Mouse (Mus musculus): ENCODE data around the gene Grik2. TPM values are rescaled to one million over a fixed set of nuclear protein-coding genes. Genes with fewer than 3 reads are reported as not detected.
"Not testable (repeated sequence)": the region's sequence is repeated elsewhere in the genome, so short reads cannot be mapped to it uniquely, and the experiment has no call there.

The Grik2 gene
- polyA plus RNA-seq, 1 experiment = not detected

GRCm38 (mm10) chr10:49322413-49322812 is 466.2 kb downstream of the Grik2 start:
- H3K27ac ChIP-seq (replicated peaks; ENCODE audit: low read depth, low read length) = no peak overlapping the region
- no peaks in the 10 kb centered on the region for H3K4me1 ChIP-seq (ENCODE audit: control insufficient read depth, insufficient read depth, insufficient read length, low read length)
- no peak overlapping the region for H3K4me3 ChIP-seq (ENCODE audit: insufficient read depth, low read depth, low read length)

GRCm38 (mm10) chr10:49319880-49320279 is 468.7 kb downstream of the Grik2 start:
- Histone ChIP-seq H3K27ac (replicated peaks; ENCODE audit: low read depth, low read length) (no peak overlapping the region), H3K4me3 (ENCODE audit: insufficient read depth, low read depth, low read length) (no peak overlapping the region)

DNA sequence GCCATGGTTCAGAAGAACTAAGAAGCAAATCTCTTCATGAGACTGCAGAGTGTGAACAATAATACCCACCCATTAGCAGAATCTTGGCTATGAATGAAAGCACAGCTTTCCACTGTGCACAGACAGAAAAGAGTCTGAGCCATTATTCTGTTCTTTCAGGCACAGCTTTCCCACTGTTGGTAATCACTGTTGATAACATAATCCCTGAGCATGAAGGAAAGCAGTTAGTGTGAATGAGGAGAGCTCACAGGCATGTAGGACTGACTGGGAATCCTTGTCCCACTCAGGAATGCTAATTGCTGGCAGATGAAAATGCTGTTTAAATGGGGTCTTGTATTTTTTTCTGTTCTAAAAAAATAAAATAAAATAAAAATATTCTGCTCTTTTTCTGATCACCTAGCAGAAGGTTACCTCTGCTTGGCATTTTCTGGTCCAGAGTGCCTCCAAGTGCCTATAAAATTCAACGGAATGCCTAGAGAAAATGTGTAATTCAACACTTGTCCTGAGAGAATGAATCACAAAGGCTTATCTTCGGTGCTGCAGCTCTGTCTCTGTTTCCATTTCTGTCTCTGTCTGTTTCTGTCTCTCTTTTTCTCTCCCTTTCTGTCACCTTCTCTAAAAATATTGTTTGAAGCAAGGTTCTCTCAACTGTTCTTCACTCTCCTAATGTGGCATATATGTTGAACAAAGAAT is 532.2 kb downstream of the Grik2 start:
- no peak overlapping the region for H3K27ac ChIP-seq (replicated peaks; ENCODE audit: low read depth, low read length)
- no peaks in the 10 kb centered on the region for H3K4me1 ChIP-seq (ENCODE audit: control insufficient read depth, insufficient read depth, insufficient read length, low read length)
- no peak overlapping the region for H3K4me3 ChIP-seq (ENCODE audit: insufficient read depth, low read depth, low read length)

More at GRCm38 (mm10) chr10:49319880-49320279, 468.7 kb downstream of the Grik2 start:
- no peaks in the 10 kb centered on the region for H3K4me1 ChIP-seq (ENCODE audit: control insufficient read depth, insufficient read depth, insufficient read length, low read length)

GRCm38 (mm10) chr10:49237356-49237755 is 551.2 kb downstream of the Grik2 start:
- H3K4me3 ChIP-seq (ENCODE audit: insufficient read depth, low read depth, low read length); H3K27ac ChIP-seq (replicated peaks; ENCODE audit: low read depth, low read length); H3K4me1 ChIP-seq (ENCODE audit: control insufficient read depth, insufficient read depth, insufficient read length, low read length): not testable (repeated sequence)

GRCm38 (mm10) chr10:49236844-49237243 is 551.7 kb downstream of the Grik2 start:
- H3K4me1 ChIP-seq (ENCODE audit: control insufficient read depth, insufficient read depth, insufficient read length, low read length); H3K27ac ChIP-seq (replicated peaks; ENCODE audit: low read depth, low read length); H3K4me3 ChIP-seq (ENCODE audit: insufficient read depth, low read depth, low read length): not testable (repeated sequence)

- H3K4me1 ChIP-seq (ENCODE audit: control insufficient read depth, insufficient read depth, insufficient read length, low read length) = no peaks in the 10 kb centered on the region
- H3K27ac ChIP-seq (replicated peaks; ENCODE audit: low read depth, low read length) = no peak overlapping the region
- no peak overlapping the region for H3K4me3 ChIP-seq (ENCODE audit: insufficient read depth, low read depth, low read length)
Measured at GRCm38 (mm10) chr10:49220096-49220495, 568.5 kb downstream of the Grik2 start.

- no peak overlapping the region for H3K27ac ChIP-seq (replicated peaks; ENCODE audit: low read depth, low read length)
- H3K4me3 ChIP-seq (ENCODE audit: insufficient read depth, low read depth, low read length) = no peak overlapping the region
- no peaks in the 10 kb centered on the region for H3K4me1 ChIP-seq (ENCODE audit: control insufficient read depth, insufficient read depth, insufficient read length, low read length)
Measured at GRCm38 (mm10) chr10:49219631-49220030, 568.9 kb downstream of the Grik2 start.

- Histone ChIP-seq H3K4me1 (ENCODE audit: control insufficient read depth, insufficient read depth, insufficient read length, low read length) (no peaks in the 10 kb centered on the region), H3K4me3 (ENCODE audit: insufficient read depth, low read depth, low read length) (no peak overlapping the region), H3K27ac (replicated peaks; ENCODE audit: low read depth, low read length) (no peak overlapping the region)
Measured at GRCm38 (mm10) chr10:49191773-49192371, 596.7 kb downstream of the Grik2 start.

- no peaks in the 10 kb centered on the region for H3K4me1 ChIP-seq (ENCODE audit: control insufficient read depth, insufficient read depth, insufficient read length, low read length)
- H3K27ac ChIP-seq (replicated peaks; ENCODE audit: low read depth, low read length) = no peak overlapping the region
- H3K4me3 ChIP-seq (ENCODE audit: insufficient read depth, low read depth, low read length) = no peak overlapping the region
Measured at GRCm38 (mm10) chr10:49191291-49191690, 597.3 kb downstream of the Grik2 start.

GRCm38 (mm10) chr10:49154134-49154533 is 634.4 kb downstream of the Grik2 start:
- Histone ChIP-seq H3K4me3 (ENCODE audit: insufficient read depth, low read depth, low read length) (no peak overlapping the region), H3K4me1 (ENCODE audit: control insufficient read depth, insufficient read depth, insufficient read length, low read length) (no peaks in the 10 kb centered on the region), H3K27ac (replicated peaks; ENCODE audit: low read depth, low read length) (no peak overlapping the region)

DNA sequence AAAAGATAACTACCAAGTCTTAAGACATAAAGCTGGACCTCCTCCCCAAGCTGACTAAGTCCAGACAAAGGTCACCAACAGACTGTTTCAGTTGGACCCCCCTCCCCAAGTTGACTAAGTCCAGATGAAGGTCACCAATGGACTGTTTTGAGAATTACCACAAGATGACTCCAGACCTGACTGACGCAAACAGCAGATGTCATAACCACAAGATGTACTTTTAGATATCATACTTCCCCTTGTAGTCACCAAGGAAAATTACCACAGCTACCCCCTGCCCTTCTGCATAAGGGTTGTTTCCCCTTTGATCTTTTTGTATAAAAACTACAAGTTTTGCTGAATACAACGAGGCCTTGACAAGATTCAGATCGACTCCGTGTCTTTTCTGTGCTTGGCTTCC is 637.1 kb downstream of the Grik2 start:
- H3K4me3 ChIP-seq (ENCODE audit: insufficient read depth, low read depth, low read length); H3K4me1 ChIP-seq (ENCODE audit: control insufficient read depth, insufficient read depth, insufficient read length, low read length); H3K27ac ChIP-seq (replicated peaks; ENCODE audit: low read depth, low read length): not testable (repeated sequence)

- Histone ChIP-seq H3K27ac (replicated peaks; ENCODE audit: low read depth, low read length) (no peak overlapping the region), H3K4me3 (ENCODE audit: insufficient read depth, low read depth, low read length) (no peak overlapping the region), H3K4me1 (ENCODE audit: control insufficient read depth, insufficient read depth, insufficient read length, low read length) (no peaks in the 10 kb centered on the region)
Measured at GRCm38 (mm10) chr10:49149714-49150113, 638.9 kb downstream of the Grik2 start.

- H3K4me1 ChIP-seq (ENCODE audit: control insufficient read depth, insufficient read depth, insufficient read length, low read length) = no peaks in the 10 kb centered on the region
- no peak overlapping the region for H3K27ac ChIP-seq (replicated peaks; ENCODE audit: low read depth, low read length)
- no peak overlapping the region for H3K4me3 ChIP-seq (ENCODE audit: insufficient read depth, low read depth, low read length)
Measured at GRCm38 (mm10) chr10:49142658-49143057, 645.9 kb downstream of the Grik2 start.

- Histone ChIP-seq H3K27ac (replicated peaks; ENCODE audit: low read depth, low read length) (no peak overlapping the region), H3K4me3 (ENCODE audit: insufficient read depth, low read depth, low read length) (no peak overlapping the region), H3K4me1 (ENCODE audit: control insufficient read depth, insufficient read depth, insufficient read length, low read length) (no peaks in the 10 kb centered on the region)
Measured at GRCm38 (mm10) chr10:49136816-49137215, 651.8 kb downstream of the Grik2 start.

GRCm38 (mm10) chr10:49131311-49131710 is 657.3 kb downstream of the Grik2 start:
- H3K27ac ChIP-seq (replicated peaks; ENCODE audit: low read depth, low read length) = no peak overlapping the region
- H3K4me1 ChIP-seq (ENCODE audit: control insufficient read depth, insufficient read depth, insufficient read length, low read length) = no peaks in the 10 kb centered on the region
- no peak overlapping the region for H3K4me3 ChIP-seq (ENCODE audit: insufficient read depth, low read depth, low read length)

- no peak overlapping the region for H3K27ac ChIP-seq (replicated peaks; ENCODE audit: low read depth, low read length)
- no peak overlapping the region for H3K4me3 ChIP-seq (ENCODE audit: insufficient read depth, low read depth, low read length)
- no peaks in the 10 kb centered on the region for H3K4me1 ChIP-seq (ENCODE audit: control insufficient read depth, insufficient read depth, insufficient read length, low read length)
Measured at GRCm38 (mm10) chr10:49050339-49050738, 738.2 kb downstream of the Grik2 start.

Data from brown adipose tissue, adult 24 weeks (tissue).